Mouse (Mus musculus) forebrain, embryonic 11.5 days (tissue): ENCODE measurements around the gene Rps6ka3. TPM values are rescaled to one million over a fixed set of nuclear protein-coding genes. Genes with fewer than 3 reads are reported as not detected.

Source experiments
- ATAC-seq: fragments of 200-750 bp; cut with Nextera tagmentation; replicated peaks from 2 replicates; pipeline ENCODE4 v1.8.0; 2017; ENCODE audit warnings: moderate TSS enrichment; ENCODE audit not compliant: low FRiP score
- DNase-seq: peaks from one replicate; pipeline ENCODE4 v3.0.0-alpha.2; 2017; ENCODE audit warnings: low spot score
- H3K27ac ChIP-seq: fragments of 300-500 bp; sonication (generic); 2 replicates; pipeline ENCODE4 v1.5.1; 2014; ENCODE audit warnings: low read depth, low read length
- H3K27me3 ChIP-seq: fragments of 300-500 bp; sonication (generic); 2 replicates; pipeline ENCODE4 v1.6.1; 2014; ENCODE audit warnings: mild to moderate bottlenecking, low read length, mixed read lengths; ENCODE audit not compliant: control insufficient read depth, insufficient read depth
- H3K36me3 ChIP-seq: fragments of 300-500 bp; sonication (generic); 2 replicates; pipeline ENCODE4 v1.6.1; 2014; ENCODE audit warnings: mild to moderate bottlenecking, low read length, moderate library complexity, mixed read lengths; ENCODE audit not compliant: control insufficient read depth, insufficient read depth
- H3K4me1 ChIP-seq: fragments of 300-500 bp; sonication (generic); replicated peaks from 2 replicates; pipeline ENCODE4 v1.6.1; 2014; ENCODE audit warnings: low read length, mixed read lengths; ENCODE audit not compliant: control insufficient read depth, insufficient read depth
- H3K4me2 ChIP-seq: fragments of 300-500 bp; sonication (generic); 2 replicates; pipeline ENCODE4 v1.6.1; 2014; ENCODE audit warnings: low read depth, mild to moderate bottlenecking, low read length, moderate library complexity, mixed read lengths; ENCODE audit not compliant: severe bottlenecking
- H3K4me3 ChIP-seq: fragments of 300-500 bp; sonication (generic); 2 replicates; pipeline ENCODE4 v1.5.1; 2014; ENCODE audit warnings: low read depth, low read length
- H3K9ac ChIP-seq: fragments of 300-500 bp; sonication (generic); 2 replicates; pipeline ENCODE4 v1.6.1; 2014; ENCODE audit warnings: low read length
- H3K9me3 ChIP-seq: fragments of 300-500 bp; sonication (generic); 2 replicates; pipeline ENCODE4 v1.6.1; 2016; ENCODE audit warnings: low read length, mixed read lengths; ENCODE audit not compliant: control insufficient read depth
- WGBS: fragments of 180-500 bp; shearing (Covaris S2); extraction: QIAGEN DNeasy Blood & Tissue Kit; methylation state at CpG from one replicate; pipeline ENCODE4 v1.1.7; 2014; 5-methylcytosine and 5-hydroxymethylcytosine counted together
- polyA plus RNA-seq: library from polyadenylated mRNA; unstranded; fragments of >200 nt; fragmentation: Nextera tagmentation; extraction: Ambion mirVana; gene quantifications from 2 replicates; pipeline ENCODE4 v1.2.1, GENCODE M21; 2014

Rps6ka3 gene
- polyA plus RNA-seq, 1 experiment from 2014 or later, result 5.3 TPM

DNA sequence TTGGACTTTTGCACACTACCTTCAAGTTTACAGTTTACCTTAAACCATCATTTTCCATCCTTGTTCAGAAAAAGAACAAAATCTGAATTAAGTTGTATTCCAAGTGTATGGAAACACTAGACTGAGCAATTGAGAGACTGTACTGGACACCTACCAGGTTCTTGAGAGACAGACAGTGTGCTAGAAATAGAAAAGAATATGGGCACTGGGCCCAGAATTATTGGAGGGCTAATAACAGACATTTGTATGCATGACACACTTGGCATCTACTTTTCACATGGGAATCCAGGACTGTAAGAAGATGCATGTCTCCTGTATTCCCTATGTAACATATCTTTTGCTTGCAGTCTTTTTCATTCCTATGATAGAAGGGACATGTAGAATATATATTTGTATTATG lies 178.8 kb downstream of the Rps6ka3 start:
- Histone ChIP-seq H3K4me3 (no peak overlapping the region), H3K9me3 (no peaks in the 10 kb centered on the region), H3K36me3 (no peaks in the 10 kb centered on the region; the same call in 1 of the 2 replicates), H3K27me3 (no peaks in the 10 kb centered on the region), H3K9ac (no peak overlapping the region), H3K4me2 (no peak overlapping the region), H3K4me1 (no peaks in the 10 kb centered on the region), H3K27ac (no peak overlapping the region)
- DNase-seq (no peak), ATAC-seq (no peak)

DNA sequence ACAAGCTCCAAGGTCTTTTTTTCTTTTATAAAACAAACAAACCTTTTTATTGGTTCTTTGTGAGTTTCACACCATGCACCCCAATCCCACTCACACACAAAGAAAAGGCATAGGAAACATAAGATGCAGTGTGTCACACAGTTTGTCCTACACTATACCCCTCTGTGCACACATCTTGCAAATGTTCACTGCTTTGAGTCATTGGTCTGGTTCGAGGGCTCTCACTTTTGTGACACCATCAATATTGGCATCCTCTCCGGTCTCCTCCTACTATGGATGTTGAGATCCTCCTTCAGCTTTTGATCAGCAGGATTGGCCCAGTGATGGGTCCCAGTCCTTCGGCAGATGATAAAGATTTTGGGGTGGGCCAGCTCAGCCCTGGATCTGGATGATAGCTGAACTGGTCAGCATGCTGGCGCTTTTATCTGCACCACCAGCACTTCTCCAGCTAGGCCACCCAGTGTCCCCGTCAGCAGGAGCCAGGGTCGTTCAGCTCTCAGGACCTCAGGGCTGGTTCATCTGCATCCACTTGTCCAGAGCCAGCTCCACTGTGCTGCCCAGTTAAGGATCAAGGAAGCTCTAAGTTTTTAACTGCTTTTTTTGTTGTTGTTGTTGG lies 180.3 kb downstream of the Rps6ka3 start:
- Histone ChIP-seq H3K4me3 (no peak overlapping the region), H3K9ac (no peak overlapping the region), H3K4me1 (no peaks in the 10 kb centered on the region), H3K4me2 (no peak overlapping the region), H3K27me3 (no peaks in the 10 kb centered on the region), H3K36me3 (no peaks in the 10 kb centered on the region; the same call in 1 of the 2 replicates), H3K9me3 (no peaks in the 10 kb centered on the region), H3K27ac (no peak overlapping the region)
- ATAC-seq, result no peak
- no peak for DNase-seq
- 77% methylated on average over 6 of the region's 6 CpGs for WGBS

DNA sequence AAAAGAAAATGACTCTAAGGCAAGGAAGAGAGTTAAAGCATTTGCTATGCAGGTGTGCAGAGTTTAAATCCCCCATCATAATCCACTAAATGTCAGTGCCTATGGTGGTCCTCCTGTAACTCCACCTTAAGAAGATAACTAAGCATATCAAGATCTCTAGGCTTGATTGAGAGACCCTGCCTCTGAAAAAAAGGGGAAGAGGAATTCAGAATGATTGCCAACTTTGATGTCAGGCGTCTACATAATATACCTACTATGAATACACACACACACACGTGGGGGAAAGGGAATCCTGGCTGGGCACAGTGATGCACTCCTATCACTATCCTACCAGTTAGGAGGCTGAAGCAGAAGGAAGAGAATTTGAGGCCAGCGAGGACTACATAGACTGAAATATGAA lies 181.1 kb downstream of the Rps6ka3 start:
- Histone ChIP-seq H3K27me3 (no peaks in the 10 kb centered on the region), H3K4me3 (no peak overlapping the region), H3K9ac (no peak overlapping the region), H3K4me2 (no peak overlapping the region), H3K9me3 (no peaks in the 10 kb centered on the region), H3K27ac (no peak overlapping the region), H3K4me1 (no peaks in the 10 kb centered on the region), H3K36me3 (no peaks in the 10 kb centered on the region)
- no peak for DNase-seq
- 83% methylated on average over 3 of the region's 3 CpGs for WGBS
- ATAC-seq, result no peak

DNA sequence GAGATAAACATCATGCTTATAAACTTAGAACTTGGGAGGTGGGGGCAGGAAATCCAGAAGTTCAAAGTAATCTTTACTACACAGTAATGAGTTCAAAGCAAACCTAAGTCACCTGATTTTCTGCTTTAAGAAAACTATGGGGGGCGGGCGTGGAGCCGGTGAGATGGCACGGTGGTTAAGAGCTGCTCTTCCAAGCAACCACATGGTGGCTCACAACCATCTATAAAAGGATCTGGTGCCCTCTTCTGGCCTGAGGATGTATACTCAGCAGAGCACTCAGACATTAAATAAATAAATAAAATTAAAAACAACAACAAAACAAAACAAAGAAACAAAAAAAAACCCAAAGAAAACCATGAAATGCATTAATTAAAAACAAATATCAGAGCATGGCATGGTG lies 199.1 kb downstream of the Rps6ka3 start:
- Histone ChIP-seq H3K4me2 (no peak overlapping the region), H3K27ac (no peak overlapping the region), H3K9me3 (no peaks in the 10 kb centered on the region), H3K4me3 (no peak overlapping the region), H3K9ac (no peak overlapping the region), H3K27me3 (no peaks in the 10 kb centered on the region), H3K4me1 (no peaks in the 10 kb centered on the region), H3K36me3 (no peaks in the 10 kb centered on the region)
- 52% methylated on average over 4 of the region's 4 CpGs for WGBS
- DNase-seq (no peak), ATAC-seq (no peak; the same call in 1 of the 2 replicates)

DNA sequence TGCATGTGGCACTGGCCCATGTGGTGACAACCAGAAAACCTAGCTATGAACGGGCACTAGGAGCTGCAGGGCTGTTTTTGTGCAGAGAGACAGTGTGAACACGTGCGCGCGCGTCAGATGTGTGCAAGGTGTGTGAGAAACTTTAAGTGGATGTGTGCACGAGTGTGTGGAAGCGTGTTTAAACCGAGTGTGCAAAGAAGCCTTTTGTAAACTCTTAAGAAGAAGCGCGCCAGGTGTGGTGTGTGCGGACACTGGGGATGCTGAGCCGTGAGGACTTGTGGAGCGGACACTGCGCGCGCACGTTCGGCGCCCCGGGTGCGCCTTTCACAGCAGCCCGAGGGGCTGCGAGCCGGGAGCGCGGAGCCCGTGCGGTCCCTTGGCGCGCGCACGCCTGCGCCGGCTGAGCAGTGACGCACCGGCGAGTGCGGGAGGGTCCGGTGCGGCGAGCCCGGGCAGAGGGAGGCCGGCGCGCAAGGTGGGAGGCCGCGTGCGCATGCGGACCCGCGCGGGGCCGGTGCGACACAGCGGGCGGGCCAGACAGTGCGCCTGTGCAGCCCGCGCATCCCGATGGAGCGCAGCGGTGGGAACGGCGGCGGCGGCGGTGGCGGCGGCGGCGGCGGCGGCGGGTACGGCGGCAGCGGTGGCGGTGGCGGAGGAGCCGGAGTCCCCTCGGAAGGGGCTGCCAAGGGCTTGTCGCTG lies 204.2 kb downstream of the Rps6ka3 start, which contains the start of gene Map7d2:
Map7d2 (plus strand) TSS at position 443 of the 699 bp plus-strand sequence.
- no peak within 1 kb of the TSS for H3K27ac ChIP-seq
- H3K4me1 ChIP-seq, result no peaks in the 10 kb centered on the region
- 31% methylated on average over 51 of the region's 83 CpGs for WGBS
- peak within 1 kb of the TSS; percentile 50 for H3K9ac ChIP-seq
- DNase-seq, result peak; percentile 72
- H3K4me3 ChIP-seq, result peak within 1 kb of the TSS; percentile 53
- H3K9me3 ChIP-seq, result no peaks in the 10 kb centered on the region
- peak within 1 kb of the TSS; percentile 73 for H3K4me2 ChIP-seq
- ATAC-seq, result peak; percentile 92
- no peaks in the 10 kb centered on the region for H3K36me3 ChIP-seq
- no peaks in the 10 kb centered on the region for H3K27me3 ChIP-seq

DNA sequence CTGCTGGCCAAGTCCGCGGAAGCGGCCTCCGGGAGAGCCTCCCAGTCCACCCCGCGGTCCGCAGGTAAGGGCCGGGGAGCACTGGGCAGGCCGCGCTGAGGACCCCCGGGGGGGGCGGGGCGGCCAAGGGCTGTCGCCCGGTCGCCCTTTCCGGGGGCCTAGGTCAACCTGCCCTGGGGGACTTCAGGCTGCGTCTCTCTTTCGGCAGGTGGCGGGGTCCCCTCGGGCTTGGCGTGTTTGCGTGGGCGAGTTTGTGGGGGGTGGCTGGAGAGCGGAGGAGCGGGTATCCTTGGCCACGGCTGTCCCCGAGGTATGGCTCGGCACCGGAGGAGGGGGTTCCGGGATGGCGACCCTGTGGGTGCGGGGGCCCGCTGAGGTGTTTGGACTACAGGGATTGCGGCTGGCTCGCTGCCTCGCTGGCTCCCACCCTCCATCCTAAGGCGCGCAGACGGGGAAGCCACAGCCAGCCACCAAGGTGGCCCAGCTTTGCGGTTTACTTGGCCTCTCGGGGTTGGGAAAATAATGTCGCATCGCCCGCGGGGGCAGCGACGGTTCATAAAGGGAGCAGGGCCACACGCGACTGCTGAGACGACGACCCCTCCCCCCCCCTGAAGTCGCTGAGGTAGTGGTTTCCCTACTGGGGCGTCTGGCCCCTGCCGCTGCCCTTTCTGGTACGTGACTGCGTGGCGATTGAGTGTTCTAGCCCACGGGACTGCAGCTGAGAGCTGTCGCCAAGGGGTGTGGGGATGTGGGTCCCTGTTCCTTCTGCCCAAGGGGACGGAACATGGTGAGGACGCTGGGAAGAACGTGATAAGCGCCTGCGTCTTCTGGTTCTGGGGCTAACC lies 204.9 kb downstream of the Rps6ka3 start:
- H3K27me3 ChIP-seq, result no peaks in the 10 kb centered on the region
- 22% methylated on average over 55 of the region's 65 CpGs for WGBS
- peak; percentile 75 for ATAC-seq

More for the DNA sequence above, 204.9 kb downstream of the Rps6ka3 start:
- peak overlapping the region; percentile 73 for H3K4me2 ChIP-seq
- H3K9ac ChIP-seq, result peak overlapping the region; percentile 50
- no peak overlapping the region for H3K27ac ChIP-seq
- peak overlapping the region; percentile 53 for H3K4me3 ChIP-seq
- no peaks in the 10 kb centered on the region for H3K4me1 ChIP-seq
- no peaks in the 10 kb centered on the region for H3K36me3 ChIP-seq
- H3K9me3 ChIP-seq, result no peaks in the 10 kb centered on the region
- peak; percentile 62 for DNase-seq

Other genes with a start within 250 kb of the Rps6ka3 start
- 172 and 188 TPM in 2 replicates for gene Eif1ax, start 161.9 kb downstream of the Rps6ka3 start, polyA plus RNA-seq
- 10.8 and 17.6 TPM in 2 replicates for gene Map7d2, start 204.3 kb downstream of the Rps6ka3 start, polyA plus RNA-seq